Mouse (Mus musculus) midbrain, embryonic 16.5 days (tissue): Measurements from ENCODE around the gene Adam8. TPM values are rescaled to one million over a fixed set of nuclear protein-coding genes. Genes with fewer than 3 reads are reported as not detected.

Experiments
- ATAC-seq: fragments of 200-750 bp; cut with Nextera tagmentation; 2 replicates; pipeline ENCODE4 v1.8.0; 2017; ENCODE audit warnings: moderate TSS enrichment
- H3K27ac ChIP-seq: fragments of 300-500 bp; sonication (generic); 2 replicates; pipeline ENCODE4 v1.5.1; 2014; ENCODE audit warnings: mild to moderate bottlenecking, low read length, mixed read lengths
- H3K27me3 ChIP-seq: fragments of 300-500 bp; sonication (generic); 2 replicates; pipeline ENCODE4 v1.6.1; 2014; ENCODE audit warnings: low read depth, low read length, mixed read lengths; ENCODE audit not compliant: control insufficient read depth, insufficient read depth
- H3K36me3 ChIP-seq: fragments of 300-500 bp; sonication (generic); 2 replicates; pipeline ENCODE4 v1.6.1; 2014; ENCODE audit warnings: mild to moderate bottlenecking, low read length, moderate library complexity, mixed read lengths; ENCODE audit not compliant: control insufficient read depth, insufficient read depth
- H3K4me1 ChIP-seq: fragments of 300-500 bp; sonication (generic); 2 replicates; pipeline ENCODE4 v1.6.1; 2014; ENCODE audit warnings: mild to moderate bottlenecking, low read length, mixed read lengths; ENCODE audit not compliant: control insufficient read depth, insufficient read depth
- H3K4me2 ChIP-seq: fragments of 300-500 bp; sonication (generic); 2 replicates; pipeline ENCODE4 v1.6.1; 2014; ENCODE audit warnings: mild to moderate bottlenecking, low read length, mixed read lengths
- H3K4me3 ChIP-seq: fragments of 300-500 bp; sonication (generic); 2 replicates; pipeline ENCODE4 v1.5.1; 2014; ENCODE audit warnings: low read depth, mild to moderate bottlenecking, low read length, moderate library complexity, mixed read lengths
- H3K9ac ChIP-seq: fragments of 300-500 bp; sonication (generic); 2 replicates; pipeline ENCODE4 v1.6.1; 2014; ENCODE audit warnings: low read depth, low read length, mixed read lengths
- H3K9me3 ChIP-seq: fragments of 300-500 bp; sonication (generic); replicated peaks from 2 replicates; pipeline ENCODE4 v1.6.1; 2014; ENCODE audit warnings: mild to moderate bottlenecking, low read length, mixed read lengths; ENCODE audit not compliant: control insufficient read depth, poor library complexity, severe bottlenecking
- WGBS: fragments of 180-500 bp; shearing (Covaris S2); extraction: QIAGEN DNeasy Blood & Tissue Kit; methylation state at CpG from one replicate; pipeline ENCODE4 v1.1.7; 2014; 5-methylcytosine and 5-hydroxymethylcytosine counted together
- polyA plus RNA-seq: library from polyadenylated mRNA; unstranded; fragments of >200 nt; fragmentation: Nextera tagmentation; extraction: Ambion mirVana; gene quantifications from 2 replicates; pipeline ENCODE4 v1.2.1, GENCODE M21; 2015

Adam8 gene
- polyA plus RNA-seq, 1 experiment from 2014 or later: 3.0 TPM

GRCm38 (mm10) chr7:139944291-139945240 is 47.8 kb downstream of the Adam8 start:
- Histone ChIP-seq H3K4me2 (peak overlapping the region; percentile 51), H3K9ac (peak overlapping the region; percentile 32; the same call in 1 of the 2 replicates), H3K4me1 (peaks cover 9% of the 10 kb centered on the region), H3K36me3 (no peaks in the 10 kb centered on the region), H3K27me3 (peaks cover 73% of the 10 kb centered on the region), H3K4me3 (peak overlapping the region; percentile 30), H3K27ac (no peak overlapping the region), H3K9me3 (no peaks in the 10 kb centered on the region)
- ATAC-seq: no peak; the same call in 1 of the 2 replicates
- 4% methylated on average over 66 of the region's 68 CpGs for WGBS

- peak; percentile 68 for ATAC-seq
Observed at GRCm38 (mm10) chr7:139943674-139944281, 48.6 kb downstream of the Adam8 start, which contains the start of gene Utf1. Gene Utf1, plus strand, starts transcription at chr7:139943789.

GRCm38 (mm10) chr7:139940476-139941209 is 51.7 kb downstream of the Adam8 start:
- H3K4me3 ChIP-seq: no peak overlapping the region
- H3K9me3 ChIP-seq: no peaks in the 10 kb centered on the region
- WGBS: 63% methylated on average over 16 of the region's 16 CpGs
- H3K27me3 ChIP-seq: peaks cover 44% of the 10 kb centered on the region
- H3K4me1 ChIP-seq: peaks cover 9% of the 10 kb centered on the region
- no peak for ATAC-seq
- H3K27ac ChIP-seq: no peak overlapping the region
- no peak overlapping the region for H3K4me2 ChIP-seq
- H3K36me3 ChIP-seq: no peaks in the 10 kb centered on the region; the same call in 1 of the 2 replicates
- H3K9ac ChIP-seq: no peak overlapping the region

More at GRCm38 (mm10) chr7:139943674-139944281, 48.6 kb downstream of the Adam8 start, which contains the start of gene Utf1:
- H3K9ac ChIP-seq: peak within 1 kb of the TSS; percentile 32; the same call in 1 of the 2 replicates
- no peak within 1 kb of the TSS for H3K27ac ChIP-seq
- H3K9me3 ChIP-seq: no peaks in the 10 kb centered on the region
- H3K27me3 ChIP-seq: peaks cover 67% of the 10 kb centered on the region
- H3K4me2 ChIP-seq: peak within 1 kb of the TSS; percentile 51
- H3K4me3 ChIP-seq: peak within 1 kb of the TSS; percentile 30
- peaks cover 9% of the 10 kb centered on the region for H3K4me1 ChIP-seq
- no peaks in the 10 kb centered on the region for H3K36me3 ChIP-seq
- under 1% methylated on average over 59 of the region's 59 CpGs for WGBS

- no peak for ATAC-seq
- Histone ChIP-seq H3K27me3 (peaks cover 18% of the 10 kb centered on the region), H3K4me2 (no peak overlapping the region), H3K36me3 (peaks cover 13% of the 10 kb centered on the region; the same call in 1 of the 2 replicates), H3K27ac (no peak overlapping the region), H3K9me3 (no peaks in the 10 kb centered on the region), H3K9ac (no peak overlapping the region), H3K4me1 (no peaks in the 10 kb centered on the region), H3K4me3 (no peak overlapping the region)
- WGBS: 75% methylated on average over 5 of the region's 5 CpGs
Observed at GRCm38 (mm10) chr7:139937810-139938209, 54.6 kb downstream of the Adam8 start.

- no peak for ATAC-seq
- 83% methylated on average over 3 of the region's 3 CpGs for WGBS
- no peak overlapping the region for H3K4me3 ChIP-seq
- H3K27me3 ChIP-seq: peaks cover 11% of the 10 kb centered on the region
- peaks cover 16% of the 10 kb centered on the region for H3K36me3 ChIP-seq
- no peak overlapping the region for H3K27ac ChIP-seq
- H3K9me3 ChIP-seq: no peaks in the 10 kb centered on the region
- H3K9ac ChIP-seq: no peak overlapping the region
- no peaks in the 10 kb centered on the region for H3K4me1 ChIP-seq
- H3K4me2 ChIP-seq: no peak overlapping the region
Observed at GRCm38 (mm10) chr7:139937138-139937537, 55.2 kb downstream of the Adam8 start.

GRCm38 (mm10) chr7:139936705-139937104 is 55.7 kb downstream of the Adam8 start:
- Histone ChIP-seq H3K27ac (no peak overlapping the region), H3K36me3 (peaks cover 16% of the 10 kb centered on the region), H3K4me2 (no peak overlapping the region), H3K4me1 (no peaks in the 10 kb centered on the region), H3K4me3 (no peak overlapping the region), H3K27me3 (peaks cover 7% of the 10 kb centered on the region), H3K9me3 (no peaks in the 10 kb centered on the region), H3K9ac (no peak overlapping the region)
- 86% methylated on average over 10 of the region's 10 CpGs for WGBS
- ATAC-seq: no peak

- H3K9ac ChIP-seq: no peak overlapping the region
- H3K4me2 ChIP-seq: no peak overlapping the region
- peak; percentile 67 for ATAC-seq
- H3K9me3 ChIP-seq: no peaks in the 10 kb centered on the region
- no peak overlapping the region for H3K27ac ChIP-seq
- H3K4me1 ChIP-seq: no peaks in the 10 kb centered on the region
- peaks cover 27% of the 10 kb centered on the region for H3K36me3 ChIP-seq
- H3K4me3 ChIP-seq: no peak overlapping the region
- 12% methylated on average over 11 of the region's 11 CpGs for WGBS
- H3K27me3 ChIP-seq: no peaks in the 10 kb centered on the region; the same call in 1 of the 2 replicates
Observed at GRCm38 (mm10) chr7:139930732-139931131, 61.6 kb downstream of the Adam8 start.
